27 mouse cellular contexts compared by ENCODE assay signal in the genomic region with DNA sequence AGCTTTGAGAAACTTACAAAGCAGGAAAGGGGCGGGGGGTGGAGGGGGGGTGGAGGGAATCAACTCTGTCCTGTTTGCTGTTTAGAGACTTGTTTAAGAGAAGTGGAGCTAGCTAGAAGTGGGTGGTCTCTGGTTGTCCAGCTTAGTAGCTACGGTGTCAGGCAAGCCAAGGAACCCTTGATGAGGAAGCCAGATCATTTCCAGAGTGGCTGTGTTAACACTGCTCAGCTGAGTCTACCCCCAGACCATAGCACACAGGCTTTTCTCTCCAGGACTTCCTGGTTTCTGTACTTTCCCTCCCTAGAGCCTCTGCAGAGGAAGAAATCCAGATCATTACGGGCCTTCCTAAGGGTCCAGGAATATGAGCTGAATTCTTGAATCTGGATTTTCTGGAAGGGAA. TPM values are rescaled to one million over a fixed set of nuclear protein-coding genes. Genes with fewer than 3 reads are reported as not detected.
DNase-seq lines count a peak whose midpoint lies in the region; ATAC-seq and TF ChIP-seq lines count a peak whose summit lies in the region.
"Had no signal": no experiment of that assay in that cellular context is flagged by ENCODE, and none has a peak within 500 bp of the region (broad histone marks: within the 10 kb centered on the region; RNA-seq: fewer than 3 reads in every experiment).

No protein-coding gene starts in this region.

- TF ChIP-seq POLR2A in liver, adult 2 months (IDR thresholded peaks at IDR 0.05; ENCODE audit: extremely low read depth, insufficient read depth, low read length) = no peak

- H3K27ac ChIP-seq in heart, embryonic 14.5 days (replicated peaks in 1 of 2; ENCODE audit: control insufficient read depth in 1 of 2, insufficient read depth in 1 of 2, low read depth in 2 of 2, low read length in 2 of 2) = peak overlapping the region; percentile 75 to 79
- peak overlapping the region; percentile 60 for H3K27ac ChIP-seq in liver, adult 2 months (replicated peaks; ENCODE audit: insufficient read depth, low read depth, low read length)
- no peak overlapping the region; the same call in 1 of the 2 replicates for H3K27ac ChIP-seq in limb, embryonic 13.5 days
- no peak overlapping the region for H3K27ac ChIP-seq in forebrain, embryonic 15.5 days (replicated peaks)
- H3K27ac ChIP-seq: hindbrain, embryonic 13.5 days; midbrain, embryonic 10.5 days; neural tube, embryonic 13.5 days had no signal

- peaks cover 9% of the 10 kb centered on the region for H3K36me3 ChIP-seq in heart, embryonic 14.5 days (ENCODE audit: control insufficient read depth, insufficient read depth, low read length)
- H3K36me3 ChIP-seq in liver, adult 2 months (ENCODE audit: control insufficient read depth, insufficient read depth, low read length) = no peaks in the 10 kb centered on the region
- H3K36me3 ChIP-seq in limb, embryonic 13.5 days = peaks cover 17% of the 10 kb centered on the region
- H3K36me3 ChIP-seq in forebrain, embryonic 15.5 days = peaks cover 8% of the 10 kb centered on the region

- H3K9me3 ChIP-seq in heart, embryonic 14.5 days (ENCODE audit: control insufficient read depth, low read length) = no peaks in the 10 kb centered on the region
- no peaks in the 10 kb centered on the region for H3K9me3 ChIP-seq in limb, embryonic 13.5 days
- H3K9me3 ChIP-seq in forebrain, embryonic 15.5 days = no peaks in the 10 kb centered on the region
- H3K9me3 ChIP-seq: G1E; hindbrain, embryonic 13.5 days; midbrain, embryonic 10.5 days; neural tube, embryonic 13.5 days had no signal

- WGBS in heart, embryonic 14.5 days = 47% methylated on average over 3 of the region's 3 CpGs
- 71% methylated on average over 3 of the region's 3 CpGs for WGBS in liver, adult 2 months
- 30% methylated on average over 3 of the region's 3 CpGs for WGBS in limb, embryonic 13.5 days
- WGBS in forebrain, embryonic 15.5 days = 61% methylated on average over 3 of the region's 3 CpGs

- intact Hi-C loops in heart, postnatal 36 days (cut with DNase I) = no loop called here

- peaks cover 4 to 8% of the 10 kb centered on the region in 2 experiments; a peak in 2 of 4 replicates for H3K4me1 ChIP-seq in heart, embryonic 14.5 days (ENCODE audit: control insufficient read depth in 2 of 2, insufficient read depth in 2 of 2, low read length in 2 of 2)
- H3K4me1 ChIP-seq in liver, adult 2 months (ENCODE audit: control insufficient read depth, insufficient read depth, low read length) = peaks cover 4% of the 10 kb centered on the region
- H3K4me1 ChIP-seq in limb, embryonic 13.5 days = peaks cover 12% of the 10 kb centered on the region; the same call in 1 of the 2 replicates
- no peaks in the 10 kb centered on the region for H3K4me1 ChIP-seq in forebrain, embryonic 15.5 days
- H3K4me1 ChIP-seq: hindbrain, embryonic 13.5 days had no signal

- DNase-seq in heart, postnatal 36 days = no peak
- no peak for DNase-seq in liver, adult 2 months (ENCODE audit: extremely low read depth, low read depth, low spot score)
- no peak for DNase-seq in liver
- no peak for DNase-seq in adrenal gland, adult 8-10 months
- DNase-seq: B cell, adult 2 months; cerebellum, adult 18-20 months; cerebellum, postnatal 14 days; gastrocnemius, postnatal 14 days; kidney, postnatal 10 days; left cerebral cortex, postnatal 4 days; lung, adult 18-20 months; retina, postnatal 1 day; right cerebral cortex, postnatal 25 days; spleen, adult 18-20 months; thymus, postnatal 14 days had no signal

- no peak overlapping the region for H3K4me3 ChIP-seq in heart, embryonic 14.5 days (ENCODE audit: control insufficient read depth in 1 of 2, insufficient read depth in 1 of 2, low read depth in 1 of 2, low read length in 2 of 2)
- no peak overlapping the region for H3K4me3 ChIP-seq in liver, adult 2 months (ENCODE audit: insufficient read depth, low read depth, low read length)
- H3K4me3 ChIP-seq in limb, embryonic 13.5 days = no peak overlapping the region
- H3K4me3 ChIP-seq in forebrain, embryonic 15.5 days = no peak overlapping the region
- H3K4me3 ChIP-seq: hindbrain, embryonic 13.5 days; midbrain, embryonic 10.5 days; myocyte; neural tube, embryonic 13.5 days had no signal

- H3K27me3 ChIP-seq in heart, embryonic 14.5 days (ENCODE audit: control insufficient read depth, insufficient read depth, low read length) = no peaks in the 10 kb centered on the region
- no peaks in the 10 kb centered on the region for H3K27me3 ChIP-seq in liver, adult 2 months (ENCODE audit: control insufficient read depth, insufficient read depth, low read length)
- H3K27me3 ChIP-seq in limb, embryonic 13.5 days = no peaks in the 10 kb centered on the region
- H3K27me3 ChIP-seq in forebrain, embryonic 15.5 days = no peaks in the 10 kb centered on the region
- H3K27me3 ChIP-seq: CH12.LX; hindbrain, embryonic 13.5 days; neural tube, embryonic 13.5 days; Patski had no signal

- no peak overlapping the region for H3K9ac ChIP-seq in heart, embryonic 14.5 days (ENCODE audit: low read length)
- no peak overlapping the region for H3K9ac ChIP-seq in liver, adult 2 months (ENCODE audit: low read depth, low read length)
- no peak overlapping the region for H3K9ac ChIP-seq in limb, embryonic 13.5 days
- no peak overlapping the region for H3K9ac ChIP-seq in forebrain, embryonic 15.5 days (replicated peaks)
- H3K9ac ChIP-seq: hindbrain, embryonic 13.5 days; neural tube, embryonic 13.5 days had no signal

- TF ChIP-seq CTCF in liver, adult 2 months (IDR thresholded peaks at IDR 0.05; ENCODE audit: low read depth, low read length) = no peak

- H3K4me2 ChIP-seq in heart, embryonic 14.5 days (ENCODE audit: low read length) = no peak overlapping the region
- no peak overlapping the region for H3K4me2 ChIP-seq in limb, embryonic 13.5 days (replicated peaks)
- no peak overlapping the region for H3K4me2 ChIP-seq in forebrain, embryonic 15.5 days (replicated peaks)
- H3K4me2 ChIP-seq: hindbrain, embryonic 13.5 days; neural tube, embryonic 13.5 days had no signal

- H3K79me2 ChIP-seq in liver, adult 2 months (ENCODE audit: control insufficient read depth, insufficient read depth, low read length) = no peaks in the 10 kb centered on the region

- ATAC-seq in heart, embryonic 14.5 days (ENCODE audit: insufficient number of reproducible peaks, insufficient read depth, low FRiP score, low read depth) = no peak
- peak; percentile 58; the same call in 1 of the 2 replicates for ATAC-seq in limb, embryonic 13.5 days (ENCODE audit: low FRiP score, low read depth)
- ATAC-seq in forebrain, embryonic 15.5 days (replicated peaks) = no peak
- ATAC-seq: forebrain, embryonic 16.5 days; midbrain, embryonic 16.5 days; Patski had no signal

RNA-seq across cellular contexts. Expression of gene Zkscan17, which starts 11.8 kb away (rescaled TPM):
- polyA plus RNA-seq in heart, embryonic 14.5 days (2014; fragmentation: Nextera tagmentation; extraction: Ambion mirVana) = 12.0 and 13.4 TPM in 2 replicates
- 10 to 100 TPM; 16.4 to 17.4 TPM for total RNA-seq in heart, postnatal 36 days (2021)
- 5.1 and 7.1 TPM in 2 replicates for total RNA-seq in liver, adult 2 months (2014; rRNA removed)
- polyA plus RNA-seq in liver, adult 2 months (2012; rRNA removed) = 8.0 and 9.4 TPM in 2 replicates
- 26.1 and 26.8 TPM in 2 replicates for polyA plus RNA-seq in limb, embryonic 13.5 days (2015; fragmentation: Nextera tagmentation; extraction: Ambion mirVana)
- 17.2 and 17.8 TPM in 2 replicates for polyA plus RNA-seq in forebrain, embryonic 15.5 days (2015; fragmentation: Nextera tagmentation; extraction: Ambion mirVana)
- total RNA-seq in adrenal gland, adult 8-10 months (2022) = 10 to 100 TPM; 15.4 to 23.8 (median 20.3) TPM

RNA-seq across cellular contexts. Expression of gene Nlrp3, which starts 26.6 kb away (rescaled TPM):
- 0.11 TPM in 2 replicates for polyA plus RNA-seq in heart, embryonic 14.5 days (2014; fragmentation: Nextera tagmentation; extraction: Ambion mirVana)
- 1 to 10 TPM in 1 of 2 experiments, under 1 TPM in 1; 0.42 to 1.0 TPM for total RNA-seq in heart, postnatal 36 days (2021)
- 0.55 and 0.60 TPM in 2 replicates for total RNA-seq in liver, adult 2 months (2014; rRNA removed)
- 0.14 and 0.44 TPM in 2 replicates for polyA plus RNA-seq in liver, adult 2 months (2012; rRNA removed)
- 0.19 and 0.34 TPM in 2 replicates for polyA plus RNA-seq in limb, embryonic 13.5 days (2015; fragmentation: Nextera tagmentation; extraction: Ambion mirVana)
- 0.15 and 0.29 TPM in 2 replicates for polyA plus RNA-seq in forebrain, embryonic 15.5 days (2015; fragmentation: Nextera tagmentation; extraction: Ambion mirVana)
- total RNA-seq in adrenal gland, adult 8-10 months (2022) = 1 to 10 TPM; 1.0 to 1.6 (median 1.3) TPM
- polyA plus RNA-seq: G1E had no signal

RNA-seq across cellular contexts. Expression of gene Zfp867, which starts 42.5 kb away (rescaled TPM):
- polyA plus RNA-seq in heart, embryonic 14.5 days (2014; fragmentation: Nextera tagmentation; extraction: Ambion mirVana) = 7.6 and 7.9 TPM in 2 replicates
- 1 to 10 TPM; 4.4 to 4.7 TPM for total RNA-seq in heart, postnatal 36 days (2021)
- 3.2 and 4.1 TPM in 2 replicates for total RNA-seq in liver, adult 2 months (2014; rRNA removed)
- polyA plus RNA-seq in liver, adult 2 months (2012; rRNA removed) = 0.34 and 0.39 TPM in 2 replicates
- 10.8 and 11.0 TPM in 2 replicates for polyA plus RNA-seq in limb, embryonic 13.5 days (2015; fragmentation: Nextera tagmentation; extraction: Ambion mirVana)
- polyA plus RNA-seq in forebrain, embryonic 15.5 days (2015; fragmentation: Nextera tagmentation; extraction: Ambion mirVana) = 14.8 and 15.9 TPM in 2 replicates
- total RNA-seq in adrenal gland, adult 8-10 months (2022) = 1 to 10 TPM; 5.1 to 9.7 (median 7.3) TPM

Comparison
In these comparisons a context has a peak if more than half of its experiments do, and no peak if none do; other contexts are left out.
1. H3K27ac ChIP-seq: peak in heart, embryonic 14.5 days (2 of 2) and liver, adult 2 months (single experiment); none in limb, embryonic 13.5 days (single experiment) and forebrain, embryonic 15.5 days (single experiment).